Mouse (Mus musculus) embryonic fibroblast, embryonic 13.5 days (primary cell): Measurements from ENCODE around the gene Tstd1.

Source experiments
- CTCF ChIP-seq: IDR thresholded peaks from 2 replicates; pipeline ENCODE4 v1.5.1; 2011; ENCODE audit warnings: mild to moderate bottlenecking, control low read depth, low read length, moderate library complexity, borderline replicate concordance; ENCODE audit not compliant: insufficient read depth
- POLR2A ChIP-seq: IDR thresholded peaks from 2 replicates; pipeline ENCODE4 v1.6.1; 2011; ENCODE audit warnings: low read depth, mild to moderate bottlenecking, control low read depth, low read length, moderate library complexity

DNA sequence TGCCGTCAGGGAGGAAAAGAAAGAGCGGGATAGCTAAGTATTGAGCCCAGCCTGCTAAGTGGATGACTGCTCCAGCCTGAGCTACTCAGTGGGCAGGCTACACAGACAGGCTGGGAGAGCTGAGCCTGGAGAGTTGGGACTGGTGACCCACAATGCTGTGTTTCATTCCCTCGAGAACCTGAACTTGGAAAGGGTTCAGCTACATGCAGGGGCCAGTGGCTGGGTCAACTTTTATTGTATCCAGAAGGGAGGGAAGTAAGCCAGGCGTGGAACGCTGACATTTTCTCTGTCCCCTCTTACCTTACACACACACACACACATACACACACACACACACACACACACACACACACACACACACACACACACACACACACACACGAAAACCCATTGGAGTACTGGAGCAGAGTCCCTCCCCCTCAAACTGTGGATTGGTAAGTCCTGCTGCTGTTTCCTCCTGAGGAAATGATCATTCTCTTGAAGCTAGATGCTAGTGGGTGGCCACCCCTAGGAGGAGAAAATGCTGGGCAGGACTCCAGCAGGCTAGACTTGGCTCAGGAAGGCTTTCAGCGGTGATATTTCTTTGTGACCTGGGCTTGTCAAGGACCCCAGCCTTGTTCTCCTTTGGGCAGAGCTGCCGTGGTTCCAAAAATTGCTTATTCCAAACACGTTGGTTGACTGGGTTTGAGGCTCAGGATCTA, 21.5 kb downstream of the Tstd1 start:
- TF ChIP-seq POLR2A (no peak), CTCF (no peak)
